ENCODE assay signal across 25 mouse cellular contexts in genomic region chr6:83027293-83027692, GRCm38 (mm10). TPM values are rescaled to one million over a fixed set of nuclear protein-coding genes. Genes with fewer than 3 reads are reported as not detected.
DNase-seq lines count a peak whose midpoint lies in the region; ATAC-seq lines count a peak whose summit lies in the region.
"Had no signal": no experiment of that assay in that cellular context is flagged by ENCODE, and none has a peak within 500 bp of the region (broad histone marks: within the 10 kb centered on the region; RNA-seq: fewer than 3 reads in every experiment).

No protein-coding gene starts in this region.

- no peak overlapping the region for H3K9ac ChIP-seq in lung, embryonic 15.5 days
- H3K9ac ChIP-seq in embryonic facial prominence, embryonic 15.5 days: no peak overlapping the region
- H3K9ac ChIP-seq in limb, embryonic 15.5 days: no peak overlapping the region
- no peak overlapping the region for H3K9ac ChIP-seq in intestine, embryonic 15.5 days
- no peak overlapping the region for H3K9ac ChIP-seq in forebrain, embryonic 11.5 days (ENCODE audit: low read length)
- H3K9ac ChIP-seq: hindbrain, embryonic 12.5 days; midbrain, embryonic 13.5 days; neural tube, embryonic 12.5 days had no signal

- 79% methylated on average over 8 of the region's 8 CpGs for WGBS in lung, embryonic 15.5 days
- WGBS in embryonic facial prominence, embryonic 15.5 days: 59% methylated on average over 8 of the region's 8 CpGs
- 79% methylated on average over 8 of the region's 8 CpGs for WGBS in limb, embryonic 15.5 days
- WGBS in intestine, embryonic 15.5 days: 83% methylated on average over 8 of the region's 8 CpGs
- 73% methylated on average over 8 of the region's 8 CpGs for WGBS in forebrain, embryonic 11.5 days

- H3K4me1 ChIP-seq in lung, embryonic 15.5 days: peaks cover 21% of the 10 kb centered on the region
- peaks cover 32% of the 10 kb centered on the region for H3K4me1 ChIP-seq in embryonic facial prominence, embryonic 15.5 days
- H3K4me1 ChIP-seq in limb, embryonic 15.5 days: peaks cover 37% of the 10 kb centered on the region
- peaks cover 4% of the 10 kb centered on the region; the same call in 1 of the 2 replicates for H3K4me1 ChIP-seq in intestine, embryonic 15.5 days (replicated peaks)
- peaks cover 2% of the 10 kb centered on the region for H3K4me1 ChIP-seq in forebrain, embryonic 11.5 days (replicated peaks; ENCODE audit: control insufficient read depth, insufficient read depth, low read length)

- H3K4me2 ChIP-seq in lung, embryonic 15.5 days: no peak overlapping the region; the same call in 1 of the 2 replicates
- H3K4me2 ChIP-seq in embryonic facial prominence, embryonic 15.5 days (replicated peaks): no peak overlapping the region
- no peak overlapping the region for H3K4me2 ChIP-seq in limb, embryonic 15.5 days
- no peak overlapping the region for H3K4me2 ChIP-seq in intestine, embryonic 15.5 days (replicated peaks)
- H3K4me2 ChIP-seq in forebrain, embryonic 11.5 days (ENCODE audit: low read depth, low read length, severe bottlenecking): no peak overlapping the region
- H3K4me2 ChIP-seq: heart, embryonic 11.5 days; hindbrain, embryonic 12.5 days; midbrain, embryonic 13.5 days; neural tube, embryonic 12.5 days had no signal

- no peak for DNase-seq in lung, postnatal 36 days
- no peak for DNase-seq in forebrain, embryonic 11.5 days (ENCODE audit: low spot score)
- DNase-seq: adrenal gland, adult 8-10 months; cerebellum, adult 11 months; cerebellum, postnatal 14 days; heart, postnatal 10 days; kidney, adult 8-10 months; kidney, postnatal 14 days; layer of hippocampus, adult 9-11 months; left cerebral cortex, postnatal 4 days; right cerebral cortex, adult 18-20 months; thymus, postnatal 4 days had no signal

- no peaks in the 10 kb centered on the region for H3K9me3 ChIP-seq in lung, embryonic 15.5 days
- no peaks in the 10 kb centered on the region for H3K9me3 ChIP-seq in embryonic facial prominence, embryonic 15.5 days (replicated peaks)
- H3K9me3 ChIP-seq in limb, embryonic 15.5 days: no peaks in the 10 kb centered on the region
- no peaks in the 10 kb centered on the region for H3K9me3 ChIP-seq in intestine, embryonic 15.5 days
- no peaks in the 10 kb centered on the region for H3K9me3 ChIP-seq in forebrain, embryonic 11.5 days (ENCODE audit: control insufficient read depth, low read length)
- H3K9me3 ChIP-seq: hindbrain, embryonic 12.5 days; midbrain, embryonic 13.5 days; neural tube, embryonic 12.5 days had no signal

- no peak for ATAC-seq in lung, embryonic 15.5 days (ENCODE audit: borderline replicate concordance, extremely low read depth, low FRiP score, low TSS enrichment)
- ATAC-seq in common myeloid progenitor, adult 5-6 weeks (replicated peaks; ENCODE audit: low read depth, poor library complexity, severe bottlenecking): 0 out of 2 replicates have a peak, but pooled peaks have one; percentile 4
- no peak; the same call in 1 of the 2 replicates for ATAC-seq in embryonic facial prominence, embryonic 15.5 days (ENCODE audit: insufficient number of reproducible peaks, low FRiP score, low TSS enrichment, low read depth)
- ATAC-seq in limb, embryonic 15.5 days (ENCODE audit: insufficient number of reproducible peaks, low FRiP score, low TSS enrichment, low read depth): no peak
- no peak for ATAC-seq in intestine, embryonic 15.5 days
- no peak for ATAC-seq in forebrain, embryonic 11.5 days (replicated peaks; ENCODE audit: low FRiP score)
- ATAC-seq: forebrain, embryonic 16.5 days; inflammation-experienced regulatory T-cells, adult 6 months; midbrain, embryonic 13.5 days had no signal

- no peak overlapping the region for H3K4me3 ChIP-seq in lung, embryonic 15.5 days
- H3K4me3 ChIP-seq in embryonic facial prominence, embryonic 15.5 days (replicated peaks): no peak overlapping the region
- H3K4me3 ChIP-seq in limb, embryonic 15.5 days: no peak overlapping the region
- H3K4me3 ChIP-seq in intestine, embryonic 15.5 days (replicated peaks): no peak overlapping the region
- no peak overlapping the region for H3K4me3 ChIP-seq in forebrain, embryonic 11.5 days (ENCODE audit: low read depth, low read length)
- H3K4me3 ChIP-seq: hindbrain, embryonic 12.5 days; left cerebral cortex, adult 2 months; midbrain, embryonic 13.5 days; neural tube, embryonic 12.5 days had no signal

- H3K27ac ChIP-seq in lung, embryonic 15.5 days: 0 out of 2 replicates have a peak overlapping the region, but pooled peaks have one; percentile 4
- peak overlapping the region; percentile 39; the same call in 1 of the 2 replicates for H3K27ac ChIP-seq in embryonic facial prominence, embryonic 15.5 days (replicated peaks)
- peak overlapping the region; percentile 19; the same call in 1 of the 2 replicates for H3K27ac ChIP-seq in limb, embryonic 15.5 days
- H3K27ac ChIP-seq in intestine, embryonic 15.5 days: no peak overlapping the region
- H3K27ac ChIP-seq in forebrain, embryonic 11.5 days (ENCODE audit: low read depth, low read length): no peak overlapping the region
- H3K27ac ChIP-seq: hindbrain, embryonic 12.5 days; left cerebral cortex, adult 2 months; midbrain, embryonic 13.5 days; neural tube, embryonic 12.5 days had no signal

- H3K27me3 ChIP-seq in lung, embryonic 15.5 days: peaks cover 3% of the 10 kb centered on the region; the same call in 1 of the 2 replicates
- H3K27me3 ChIP-seq in embryonic facial prominence, embryonic 15.5 days: peaks cover 19% of the 10 kb centered on the region
- peaks cover 8% of the 10 kb centered on the region for H3K27me3 ChIP-seq in limb, embryonic 15.5 days
- H3K27me3 ChIP-seq in intestine, embryonic 15.5 days (replicated peaks): peaks cover 9% of the 10 kb centered on the region
- H3K27me3 ChIP-seq in forebrain, embryonic 11.5 days (ENCODE audit: control insufficient read depth, insufficient read depth, low read length): peaks cover 17% of the 10 kb centered on the region
- H3K27me3 ChIP-seq: Patski had no signal

- no peaks in the 10 kb centered on the region for H3K36me3 ChIP-seq in lung, embryonic 15.5 days
- H3K36me3 ChIP-seq in embryonic facial prominence, embryonic 15.5 days: no peaks in the 10 kb centered on the region
- H3K36me3 ChIP-seq in limb, embryonic 15.5 days: 0 out of 2 replicates have a peak, but pooled peaks cover 4% of the 10 kb centered on the region
- 0 out of 2 replicates have a peak, but pooled peaks cover 3% of the 10 kb centered on the region for H3K36me3 ChIP-seq in intestine, embryonic 15.5 days
- no peaks in the 10 kb centered on the region for H3K36me3 ChIP-seq in forebrain, embryonic 11.5 days (ENCODE audit: control insufficient read depth, insufficient read depth, low read length)
- H3K36me3 ChIP-seq: hindbrain, embryonic 12.5 days; midbrain, embryonic 13.5 days; neural tube, embryonic 12.5 days had no signal

RNA-seq across cellular contexts. Expression of gene Dok1, which starts 6.0 kb away (rescaled TPM):
- polyA plus RNA-seq in lung, embryonic 15.5 days (2015; fragmentation: Nextera tagmentation; extraction: Ambion mirVana): 18.3 and 19.6 TPM in 2 replicates
- total RNA-seq in common myeloid progenitor, adult 5-6 weeks (2017): 13.2 and 15.2 TPM in 2 replicates
- 9.3 and 10.9 TPM in 2 replicates for polyA plus RNA-seq in embryonic facial prominence, embryonic 15.5 days (2015; fragmentation: Nextera tagmentation; extraction: Ambion mirVana)
- polyA plus RNA-seq in limb, embryonic 15.5 days (2015; fragmentation: Nextera tagmentation; extraction: Ambion mirVana): 13.1 and 15.7 TPM in 2 replicates
- 9.7 and 9.8 TPM in 2 replicates for polyA plus RNA-seq in intestine, embryonic 15.5 days (2015; fragmentation: Nextera tagmentation; extraction: Ambion mirVana)
- polyA plus RNA-seq in forebrain, embryonic 11.5 days (2014; fragmentation: Nextera tagmentation; extraction: Ambion mirVana): 4.8 and 5.6 TPM in 2 replicates

RNA-seq across cellular contexts. Expression of gene Loxl3, which starts 6.7 kb away (rescaled TPM):
- 21.9 and 23.2 TPM in 2 replicates for polyA plus RNA-seq in lung, embryonic 15.5 days (2015; fragmentation: Nextera tagmentation; extraction: Ambion mirVana)
- total RNA-seq in common myeloid progenitor, adult 5-6 weeks (2017): 1.4 and 2.1 TPM in 2 replicates
- 19.2 and 25.4 TPM in 2 replicates for polyA plus RNA-seq in embryonic facial prominence, embryonic 15.5 days (2015; fragmentation: Nextera tagmentation; extraction: Ambion mirVana)
- 31.2 and 34.9 TPM in 2 replicates for polyA plus RNA-seq in limb, embryonic 15.5 days (2015; fragmentation: Nextera tagmentation; extraction: Ambion mirVana)
- 12.7 and 14.2 TPM in 2 replicates for polyA plus RNA-seq in intestine, embryonic 15.5 days (2015; fragmentation: Nextera tagmentation; extraction: Ambion mirVana)
- polyA plus RNA-seq in forebrain, embryonic 11.5 days (2014; fragmentation: Nextera tagmentation; extraction: Ambion mirVana): 9.2 and 9.9 TPM in 2 replicates
- polyA plus RNA-seq: inflammation-experienced regulatory T-cells, adult 6 months had no signal

RNA-seq across cellular contexts. Expression of gene Aup1, which starts 27.0 kb away (rescaled TPM):
- polyA plus RNA-seq in lung, embryonic 15.5 days (2015; fragmentation: Nextera tagmentation; extraction: Ambion mirVana): 177 and 188 TPM in 2 replicates
- total RNA-seq in common myeloid progenitor, adult 5-6 weeks (2017): 100 and 115 TPM in 2 replicates
- polyA plus RNA-seq in embryonic facial prominence, embryonic 15.5 days (2015; fragmentation: Nextera tagmentation; extraction: Ambion mirVana): 198 and 201 TPM in 2 replicates
- polyA plus RNA-seq in limb, embryonic 15.5 days (2015; fragmentation: Nextera tagmentation; extraction: Ambion mirVana): 181 and 186 TPM in 2 replicates
- polyA plus RNA-seq in intestine, embryonic 15.5 days (2015; fragmentation: Nextera tagmentation; extraction: Ambion mirVana): 212 and 228 TPM in 2 replicates
- 124 and 125 TPM in 2 replicates for polyA plus RNA-seq in forebrain, embryonic 11.5 days (2014; fragmentation: Nextera tagmentation; extraction: Ambion mirVana)

RNA-seq across cellular contexts. Expression of gene Htra2, which starts 27.8 kb away (rescaled TPM):
- polyA plus RNA-seq in lung, embryonic 15.5 days (2015; fragmentation: Nextera tagmentation; extraction: Ambion mirVana): 76.6 and 78.4 TPM in 2 replicates
- total RNA-seq in common myeloid progenitor, adult 5-6 weeks (2017): 46.3 and 65.5 TPM in 2 replicates
- 68.9 and 72.0 TPM in 2 replicates for polyA plus RNA-seq in embryonic facial prominence, embryonic 15.5 days (2015; fragmentation: Nextera tagmentation; extraction: Ambion mirVana)
- 64.6 and 70.6 TPM in 2 replicates for polyA plus RNA-seq in limb, embryonic 15.5 days (2015; fragmentation: Nextera tagmentation; extraction: Ambion mirVana)
- 72.2 and 86.5 TPM in 2 replicates for polyA plus RNA-seq in intestine, embryonic 15.5 days (2015; fragmentation: Nextera tagmentation; extraction: Ambion mirVana)
- polyA plus RNA-seq in forebrain, embryonic 11.5 days (2014; fragmentation: Nextera tagmentation; extraction: Ambion mirVana): 30.1 and 32.5 TPM in 2 replicates

RNA-seq across cellular contexts. Expression of gene Dqx1, which starts 30.4 kb away (rescaled TPM):
- 0.98 and 1.7 TPM in 2 replicates for polyA plus RNA-seq in lung, embryonic 15.5 days (2015; fragmentation: Nextera tagmentation; extraction: Ambion mirVana)
- 0.78 TPM in 1 of 2 replicates, not detected in the other for total RNA-seq in common myeloid progenitor, adult 5-6 weeks (2017)
- 1.0 and 1.6 TPM in 2 replicates for polyA plus RNA-seq in embryonic facial prominence, embryonic 15.5 days (2015; fragmentation: Nextera tagmentation; extraction: Ambion mirVana)
- polyA plus RNA-seq in limb, embryonic 15.5 days (2015; fragmentation: Nextera tagmentation; extraction: Ambion mirVana): 0.57 and 1.3 TPM in 2 replicates
- polyA plus RNA-seq in intestine, embryonic 15.5 days (2015; fragmentation: Nextera tagmentation; extraction: Ambion mirVana): 14.0 and 14.9 TPM in 2 replicates
- 0.85 and 1.3 TPM in 2 replicates for polyA plus RNA-seq in forebrain, embryonic 11.5 days (2014; fragmentation: Nextera tagmentation; extraction: Ambion mirVana)

Comparison
In these comparisons a context has a peak if more than half of its experiments do, and no peak if none do; other contexts are left out.
1. H3K27ac ChIP-seq: peak in lung, embryonic 15.5 days (single experiment), embryonic facial prominence, embryonic 15.5 days (single experiment) and limb, embryonic 15.5 days (single experiment); none in intestine, embryonic 15.5 days (single experiment) and forebrain, embryonic 11.5 days (single experiment).